Mouse (Mus musculus) retina, adult 2 months (tissue): Measurements from ENCODE around the gene 1700029P11Rik.

Experiments
- DNase-seq: peaks from one replicate; pipeline ENCODE4 v3.0.0-alpha.2; 2012; ENCODE audit warnings: low read depth, low spot score

1700029P11Rik gene

DNA sequence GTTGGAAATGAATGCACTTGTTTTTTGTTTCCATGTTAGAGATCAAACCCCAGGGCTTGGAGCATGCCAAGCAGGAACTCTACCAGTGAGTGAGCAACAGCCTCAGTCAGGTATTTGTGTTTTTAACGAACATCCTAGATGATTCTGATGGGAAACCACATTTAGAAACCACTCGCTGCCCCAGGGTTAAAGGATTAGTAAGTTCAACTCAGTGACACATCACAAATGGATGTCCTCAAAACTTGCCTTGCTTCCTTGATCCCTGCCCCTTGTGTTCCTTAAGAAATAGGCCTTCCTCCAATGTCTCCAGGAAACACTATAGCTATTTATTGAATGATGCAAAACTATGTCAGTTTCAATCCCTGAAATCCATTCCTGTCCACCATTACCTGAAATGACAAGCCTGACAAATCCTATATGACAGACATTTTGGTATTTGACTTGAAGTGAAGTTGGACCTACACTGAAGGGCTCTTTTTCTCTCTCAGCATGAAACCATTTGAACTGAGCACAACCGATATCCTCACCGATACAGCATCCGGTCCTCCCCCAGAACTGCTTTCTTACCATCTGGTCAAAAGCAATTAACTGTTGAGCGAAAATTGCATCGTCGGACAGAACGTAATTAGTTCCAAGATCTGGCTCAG lies 34.5 kb downstream of the 1700029P11Rik start:
- peak; percentile 40 for DNase-seq

DNA sequence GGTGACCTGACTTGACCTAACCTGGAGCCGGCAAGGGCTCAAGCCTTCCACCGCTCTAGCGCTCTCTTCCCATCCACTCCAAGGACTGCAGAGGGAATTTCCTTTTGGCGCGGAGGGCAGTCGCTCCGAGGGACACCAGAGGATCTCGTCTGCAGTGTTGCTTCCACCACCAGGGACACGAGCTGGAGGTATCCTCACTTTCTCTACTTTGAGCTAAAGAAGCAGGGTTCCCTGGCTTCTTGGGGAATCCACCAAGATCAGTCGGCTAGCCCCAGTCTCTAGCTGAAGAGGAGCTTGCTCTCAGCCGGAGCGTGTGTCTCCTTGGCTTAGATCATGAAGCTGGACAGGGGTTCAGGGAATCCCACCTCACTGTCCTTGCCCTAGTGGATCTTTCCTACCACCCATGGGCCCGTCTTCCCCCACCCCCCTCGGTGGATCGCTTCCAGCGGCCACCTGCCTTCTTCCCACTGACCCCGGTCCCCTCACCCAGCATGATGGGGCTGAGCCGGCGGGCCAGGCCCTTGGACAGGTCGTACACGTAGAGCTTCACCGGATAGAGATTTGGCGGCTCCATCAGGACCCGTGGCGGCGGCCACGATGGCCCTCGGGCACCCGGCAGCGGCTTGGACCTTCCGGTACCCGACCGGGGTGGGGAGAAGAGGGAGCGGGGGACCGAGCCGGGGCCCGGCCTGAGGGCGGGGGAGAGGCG lies 35.2 kb downstream of the 1700029P11Rik start:
- no peak for DNase-seq

DNA sequence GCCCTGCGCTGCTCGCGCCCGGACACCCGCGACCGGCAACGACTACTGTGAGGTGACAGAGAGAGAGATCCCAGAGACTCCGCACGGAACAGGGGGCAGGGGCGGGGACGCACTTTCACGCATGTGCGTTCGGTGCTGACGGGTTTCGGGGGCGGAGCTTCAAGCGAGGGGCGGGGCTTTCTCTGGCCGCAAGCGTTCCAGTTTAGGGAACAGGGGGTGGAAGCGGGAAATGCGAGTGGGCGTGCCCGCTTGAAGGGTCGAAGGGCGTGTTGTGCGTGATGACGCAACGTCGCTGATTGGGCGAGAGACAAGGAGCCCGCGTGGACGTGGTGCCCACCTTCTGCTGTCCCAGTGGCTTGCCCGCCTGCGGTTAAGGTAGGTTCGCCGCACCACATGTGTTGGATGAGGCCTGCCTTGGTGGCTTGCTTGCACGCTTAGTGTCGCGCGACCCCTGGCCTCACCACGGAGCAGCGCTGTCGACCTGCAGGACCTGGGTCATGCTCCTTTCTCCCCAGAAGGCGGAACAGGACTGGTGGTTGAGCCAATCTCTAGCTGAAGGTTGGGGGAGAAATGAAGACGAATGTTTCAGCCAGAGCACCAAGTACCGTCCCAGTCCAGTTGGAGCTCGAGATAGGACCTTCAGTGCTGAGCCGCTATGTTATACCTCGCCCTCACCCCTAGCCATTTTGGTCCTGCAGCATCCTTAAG lies 35.9 kb downstream of the 1700029P11Rik start:
- peak; percentile 97 for DNase-seq

DNA sequence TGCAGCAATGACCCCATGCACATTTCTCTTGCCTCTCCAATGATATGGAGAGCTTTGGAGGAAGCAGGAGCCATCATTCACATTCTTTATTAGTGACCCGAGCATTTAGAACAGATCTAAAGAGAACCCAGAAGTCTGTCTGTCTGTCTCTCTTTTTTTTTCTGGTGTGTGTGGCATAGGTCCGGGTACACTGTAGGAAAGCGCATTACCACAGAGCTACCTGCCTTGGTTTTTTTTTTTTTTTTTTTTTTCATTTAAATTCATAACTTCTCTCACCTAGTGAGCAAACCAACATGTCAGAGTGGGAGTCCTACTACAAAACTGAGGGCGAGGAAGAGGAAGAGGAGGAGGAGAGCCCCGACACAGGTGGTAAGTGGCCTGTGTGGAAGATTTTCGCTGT lies 36.5 kb downstream of the 1700029P11Rik start:
- no peak for DNase-seq

DNA sequence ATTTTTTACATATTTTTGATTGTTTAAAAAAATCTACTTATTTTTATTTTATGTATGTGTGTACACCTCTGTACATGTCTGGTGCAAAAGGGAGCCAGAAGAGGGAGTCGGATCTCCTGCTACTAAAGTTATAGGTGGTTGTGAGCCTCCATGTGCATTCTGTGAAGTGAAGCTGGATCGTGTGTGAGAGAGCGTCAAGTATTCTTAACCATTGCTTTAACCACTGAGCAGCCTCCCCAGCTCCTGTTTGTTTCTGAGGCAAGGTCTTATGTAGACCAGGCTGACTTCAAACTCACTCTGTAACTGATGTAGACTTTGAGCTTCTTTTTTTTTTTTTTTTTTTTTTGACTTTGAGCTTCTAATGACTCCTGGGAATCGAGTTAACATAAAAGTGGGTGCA lies 37.1 kb downstream of the 1700029P11Rik start:
- DNase-seq, result no peak

DNA sequence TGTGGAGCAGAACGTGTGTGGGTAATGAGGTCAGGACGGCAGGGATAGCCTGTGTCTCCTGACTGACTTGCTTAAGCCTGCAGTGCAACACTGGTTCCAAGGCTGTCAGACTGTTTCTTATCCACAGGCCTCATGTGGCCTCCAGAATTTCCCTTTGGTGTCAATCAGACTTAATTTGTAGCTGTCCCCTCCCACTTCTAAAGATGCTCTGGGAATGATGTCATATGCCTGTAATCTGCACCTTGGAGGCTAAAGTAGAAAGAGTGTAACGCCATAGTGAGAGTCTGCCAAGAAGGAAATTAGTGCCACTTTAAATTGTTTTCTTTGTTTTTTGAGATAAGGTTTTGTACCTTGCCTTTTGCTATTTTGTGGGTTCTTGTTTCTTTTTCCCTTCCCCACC lies 38.9 kb downstream of the 1700029P11Rik start:
- no peak for DNase-seq

DNA sequence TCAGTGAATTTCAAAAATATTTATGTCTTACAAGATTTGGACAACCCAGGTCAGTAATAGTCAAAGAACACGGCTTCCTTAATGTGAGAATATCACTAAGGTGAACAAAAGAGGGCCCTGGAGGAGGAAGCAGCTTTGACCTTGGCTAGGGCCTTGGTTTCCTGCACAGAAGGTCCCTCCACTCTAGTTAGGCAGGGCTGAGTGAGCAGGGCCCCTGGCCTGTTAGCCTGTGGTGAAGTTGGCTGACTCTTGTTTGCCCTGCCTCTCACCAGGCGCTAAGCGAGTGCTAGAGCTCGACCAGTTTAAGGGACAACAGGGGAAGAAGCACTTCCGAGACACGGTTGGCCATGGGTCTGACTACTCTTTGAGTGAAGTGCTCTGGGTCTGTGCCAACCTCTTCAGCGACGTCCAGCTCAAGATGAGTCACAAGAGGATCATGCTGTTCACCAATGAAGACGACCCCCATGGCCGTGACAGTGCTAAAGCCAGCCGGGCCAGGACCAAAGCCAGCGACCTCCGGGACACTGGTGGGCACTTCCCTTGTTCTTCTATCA lies 42.3 kb downstream of the 1700029P11Rik start:
- DNase-seq, result no peak

DNA sequence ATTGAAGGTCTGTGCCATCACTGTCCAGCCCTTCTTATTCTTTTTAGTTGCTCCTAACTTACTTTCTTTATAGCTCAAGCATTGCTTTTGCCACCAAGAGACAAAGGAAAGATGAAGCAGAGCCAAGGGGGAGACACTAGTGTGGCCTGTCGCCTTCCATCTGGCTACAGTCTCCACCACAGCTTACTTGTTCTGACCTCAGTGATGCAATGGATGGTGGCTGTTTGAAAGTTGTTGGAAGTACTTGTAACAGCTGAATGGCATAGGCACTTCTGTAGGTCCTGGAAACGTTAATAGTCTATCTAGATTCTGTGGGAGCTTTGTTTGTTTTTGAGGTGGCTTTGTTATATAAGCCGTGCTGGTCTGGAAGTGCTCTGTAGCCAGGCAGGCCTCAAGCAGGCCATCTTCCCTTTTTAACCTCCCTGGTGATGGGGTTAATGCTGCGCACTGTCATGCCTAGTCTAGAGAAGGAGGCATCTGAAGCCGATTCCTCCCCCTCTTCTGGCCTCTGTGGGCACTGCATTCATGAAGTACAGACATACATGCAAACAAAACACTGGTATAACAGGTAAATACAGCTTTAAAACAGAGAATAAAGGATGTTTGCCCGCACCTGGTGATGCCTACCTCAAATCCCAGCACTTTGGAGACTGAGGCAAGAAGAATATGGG lies 43.8 kb downstream of the 1700029P11Rik start:
- DNase-seq, result no peak

DNA sequence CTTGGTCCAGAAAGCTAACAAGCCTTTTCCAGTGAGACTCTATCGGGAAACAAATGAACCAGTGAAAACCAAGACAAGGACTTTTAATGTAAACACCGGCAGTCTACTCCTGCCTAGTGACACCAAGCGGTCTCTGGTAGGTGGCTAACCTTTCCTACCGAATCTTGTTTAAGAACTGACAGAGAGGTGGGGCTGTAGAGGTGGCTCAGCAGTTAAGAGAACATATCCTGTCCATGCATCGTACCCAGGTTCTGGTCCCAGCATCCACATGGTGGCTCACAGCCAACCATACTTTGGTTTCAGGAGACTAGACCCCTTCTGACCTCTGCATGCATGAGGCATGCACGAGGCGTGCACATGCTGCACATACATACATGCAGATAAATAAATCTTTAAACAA lies 46.9 kb downstream of the 1700029P11Rik start:
- no peak for DNase-seq

DNA sequence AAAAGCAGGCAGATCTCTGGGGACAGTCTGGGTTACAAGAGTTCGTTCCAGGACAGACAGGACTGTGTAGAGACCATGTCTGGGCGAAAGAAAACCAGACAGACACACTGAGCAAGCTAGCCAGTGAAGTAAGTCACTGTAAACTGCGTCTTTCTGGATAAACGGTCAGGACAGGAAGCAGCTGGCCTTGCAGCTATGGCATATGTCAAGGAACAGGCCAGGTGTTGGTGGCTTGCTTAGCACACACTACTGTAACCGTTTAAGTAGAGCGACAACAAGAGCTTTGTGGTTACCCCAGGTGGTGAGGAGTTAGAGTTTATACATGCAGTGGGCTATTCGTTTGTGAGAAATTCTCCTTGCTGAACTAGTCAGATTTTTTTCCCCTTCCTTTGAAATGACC lies 47.4 kb downstream of the 1700029P11Rik start:
- DNase-seq, result no peak
